Mouse (Mus musculus): ENCODE results near the gene Arap1. TPM values are rescaled to one million over a fixed set of nuclear protein-coding genes. Genes with fewer than 3 reads are reported as not detected.
A peak's percentile ranks its signal among the peaks of the same experiment; 100 is the strongest.

Arap1 gene
- polyA plus RNA-seq, 1 experiment from 2014 or later, result 11.6 TPM

DNA sequence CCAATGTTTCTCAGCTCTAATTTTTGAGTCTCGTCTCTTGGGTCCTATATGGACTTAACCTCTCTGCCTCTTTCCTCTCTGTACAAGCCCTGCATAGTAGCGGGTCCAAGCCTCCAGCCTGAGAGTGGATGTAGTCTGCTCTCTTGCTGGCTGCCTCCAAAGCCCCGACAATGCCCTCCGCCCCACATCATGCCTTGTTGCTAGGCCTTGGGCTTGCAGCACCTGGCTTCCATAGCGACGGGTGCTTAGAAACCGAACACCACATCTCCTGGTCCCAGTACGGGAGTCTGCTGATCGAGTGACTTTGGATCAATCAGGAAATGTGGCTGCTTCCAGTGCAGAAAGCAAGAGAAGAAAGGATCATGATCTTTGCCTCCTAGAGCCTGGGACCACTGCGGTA is 95.2 kb downstream of the Arap1 start:
- peaks cover 30% of the 10 kb centered on the region for H3K4me1 ChIP-seq (replicated peaks)
- no peak overlapping the region for H3K4me3 ChIP-seq
- 62% methylated on average over 10 of the region's 10 CpGs for WGBS
- no peak for ATAC-seq (ENCODE audit: low FRiP score)
- no peak overlapping the region for H3K4me2 ChIP-seq
- H3K36me3 ChIP-seq, result no peaks in the 10 kb centered on the region
- H3K9me3 ChIP-seq, result no peaks in the 10 kb centered on the region
- H3K27me3 ChIP-seq, result 0 out of 2 replicates have a peak, but pooled peaks cover 9% of the 10 kb centered on the region
- no peak overlapping the region for H3K9ac ChIP-seq
- peak overlapping the region; percentile 69 for H3K27ac ChIP-seq

DNA sequence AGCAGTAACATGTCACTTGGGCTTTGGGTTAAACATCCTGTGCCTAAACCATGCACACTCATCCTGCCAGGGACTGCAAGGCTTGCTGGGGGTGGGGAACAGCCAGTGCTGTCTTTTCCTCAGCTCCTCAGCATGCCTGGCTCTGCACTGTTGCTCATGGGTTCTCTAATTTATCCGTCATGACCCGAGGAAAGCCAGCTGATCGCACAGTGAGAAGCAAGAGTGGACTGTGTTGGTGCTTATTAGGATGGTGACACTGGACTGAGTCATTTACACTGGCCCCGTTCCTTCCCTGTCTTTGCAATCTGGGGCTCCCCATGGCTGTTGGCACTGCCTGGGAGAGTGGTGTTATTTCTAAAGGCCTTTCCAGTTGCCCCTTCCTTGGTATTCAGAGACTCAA is 96.3 kb downstream of the Arap1 start:
- H3K27ac ChIP-seq, result no peak overlapping the region

DNA sequence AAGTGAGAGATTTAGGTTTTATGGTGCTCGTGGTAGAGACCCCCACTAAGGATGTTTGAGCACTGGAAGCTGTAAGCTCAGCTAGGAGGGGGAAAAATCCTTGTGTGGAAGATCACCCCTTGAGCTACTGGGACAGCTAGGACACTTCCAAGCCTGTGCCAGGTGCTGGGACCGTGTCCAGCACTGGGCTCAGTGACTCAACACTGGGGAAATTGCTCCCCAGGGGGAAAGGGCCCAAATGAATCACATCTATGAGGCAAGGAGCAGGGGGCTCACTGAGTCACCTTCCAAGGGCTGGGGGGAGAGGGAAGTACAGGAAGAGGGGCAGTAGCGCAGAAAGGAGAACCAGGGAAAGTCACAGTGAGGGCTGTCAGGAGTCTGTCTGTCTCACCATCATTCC is 102.0 kb downstream of the Arap1 start:
- Histone ChIP-seq H3K9me3 (no peaks in the 10 kb centered on the region), H3K9ac (no peak overlapping the region), H3K27me3 (peaks cover 35% of the 10 kb centered on the region), H3K4me2 (no peak overlapping the region), H3K4me3 (no peak overlapping the region), H3K27ac (no peak overlapping the region), H3K4me1 (replicated peaks) (peaks cover 15% of the 10 kb centered on the region), H3K36me3 (no peaks in the 10 kb centered on the region)
- ATAC-seq (ENCODE audit: low FRiP score), result no peak
- 53% methylated on average over 3 of the region's 3 CpGs for WGBS

More for the DNA sequence above, 96.3 kb downstream of the Arap1 start:
- H3K9ac ChIP-seq, result no peak overlapping the region
- peaks cover 30% of the 10 kb centered on the region for H3K4me1 ChIP-seq (replicated peaks)
- no peaks in the 10 kb centered on the region for H3K36me3 ChIP-seq
- no peaks in the 10 kb centered on the region for H3K9me3 ChIP-seq
- no peak overlapping the region for H3K4me2 ChIP-seq
- H3K27me3 ChIP-seq, result 0 out of 2 replicates have a peak, but pooled peaks cover 9% of the 10 kb centered on the region
- no peak for ATAC-seq (ENCODE audit: low FRiP score)
- H3K4me3 ChIP-seq, result no peak overlapping the region
- 75% methylated on average over 4 of the region's 4 CpGs for WGBS

DNA sequence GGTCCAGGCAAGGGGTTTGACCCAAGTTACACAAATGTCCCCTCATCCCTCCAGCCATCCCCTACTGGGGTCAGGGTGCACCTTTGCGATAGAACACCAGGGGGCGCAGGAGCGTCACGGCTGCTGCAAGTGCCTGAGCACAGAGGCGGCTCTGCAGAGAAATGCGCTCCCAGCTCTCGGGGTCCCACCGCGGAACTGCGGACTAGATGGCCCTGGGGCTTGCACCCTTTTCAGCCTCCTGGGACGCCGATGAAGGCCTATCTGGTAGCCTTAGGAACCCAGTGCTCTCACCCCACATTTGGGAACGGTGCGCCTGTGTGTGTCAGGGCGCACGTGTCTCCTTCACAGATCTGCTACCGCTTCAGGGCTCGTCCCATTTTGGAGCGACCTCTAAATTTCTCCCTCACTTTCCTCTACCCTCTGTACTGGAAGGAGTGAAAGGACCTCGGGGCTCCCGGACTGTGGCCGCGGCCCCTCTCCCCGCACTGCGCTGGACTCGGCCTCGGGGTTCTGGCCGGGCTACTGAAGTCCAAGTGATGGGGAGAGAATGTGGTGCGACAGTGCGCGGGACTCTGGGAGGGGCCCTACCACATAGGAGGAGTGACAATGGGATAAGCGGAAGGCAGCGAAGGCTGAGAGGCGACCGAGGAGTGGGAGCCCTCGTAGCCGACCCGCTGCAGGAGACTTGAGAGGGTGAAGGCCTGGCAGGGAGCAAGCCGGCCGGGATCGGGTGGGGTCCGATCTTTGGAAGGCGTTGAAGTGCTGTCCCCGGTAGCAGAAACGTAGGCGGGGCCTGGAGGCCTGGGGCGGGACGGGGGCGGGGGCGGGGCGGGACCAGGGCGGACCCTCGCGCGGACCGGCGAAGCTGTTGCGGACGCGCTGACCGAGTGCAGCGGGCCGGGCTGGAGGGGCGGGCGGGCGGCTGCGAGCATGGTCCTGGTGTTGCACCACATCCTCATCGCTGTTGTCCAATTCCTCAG is 102.8 kb downstream of the Arap1 start:
- Histone ChIP-seq H3K4me1 (replicated peaks) (peaks cover 24% of the 10 kb centered on the region), H3K4me3 (peak overlapping the region; percentile 55), H3K36me3 (no peaks in the 10 kb centered on the region), H3K4me2 (peak overlapping the region; percentile 99), H3K27me3 (peaks cover 41% of the 10 kb centered on the region), H3K9ac (peak overlapping the region; percentile 75), H3K27ac (no peak overlapping the region), H3K9me3 (no peaks in the 10 kb centered on the region)
- WGBS, result under 1% methylated on average over 45 of the region's 68 CpGs
- ATAC-seq (ENCODE audit: low FRiP score), result peak; percentile 76

DNA sequence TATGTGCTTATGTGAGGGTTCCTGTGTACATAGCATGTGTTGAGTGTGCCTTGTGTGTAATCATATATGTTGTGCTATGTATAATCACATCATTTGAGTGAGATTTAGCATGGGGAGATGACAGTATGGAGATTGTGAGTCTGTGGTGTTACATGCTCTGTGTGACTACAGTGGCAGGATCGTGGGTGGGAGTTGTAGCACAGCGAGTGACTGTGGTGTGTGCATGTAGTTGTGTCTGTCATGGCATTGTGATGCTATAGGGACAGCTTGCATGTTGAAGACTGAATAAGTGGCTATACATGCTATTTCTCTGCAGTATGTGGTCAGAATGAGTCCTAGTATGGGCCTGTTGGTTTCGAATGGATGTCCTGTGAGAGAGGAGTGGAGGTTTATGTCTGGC is 104.8 kb downstream of the Arap1 start:
- H3K4me3 ChIP-seq, result no peak overlapping the region; the same call in 1 of the 2 replicates
- WGBS, result 87% methylated on average over 3 of the region's 3 CpGs
- H3K36me3 ChIP-seq, result no peaks in the 10 kb centered on the region
- peak overlapping the region; percentile 99 for H3K4me2 ChIP-seq
- peaks cover 47% of the 10 kb centered on the region for H3K27me3 ChIP-seq
- no peak for ATAC-seq (ENCODE audit: low FRiP score)
- no peaks in the 10 kb centered on the region for H3K9me3 ChIP-seq
- peaks cover 42% of the 10 kb centered on the region for H3K4me1 ChIP-seq (replicated peaks)
- no peak overlapping the region for H3K27ac ChIP-seq
- H3K9ac ChIP-seq, result no peak overlapping the region

DNA sequence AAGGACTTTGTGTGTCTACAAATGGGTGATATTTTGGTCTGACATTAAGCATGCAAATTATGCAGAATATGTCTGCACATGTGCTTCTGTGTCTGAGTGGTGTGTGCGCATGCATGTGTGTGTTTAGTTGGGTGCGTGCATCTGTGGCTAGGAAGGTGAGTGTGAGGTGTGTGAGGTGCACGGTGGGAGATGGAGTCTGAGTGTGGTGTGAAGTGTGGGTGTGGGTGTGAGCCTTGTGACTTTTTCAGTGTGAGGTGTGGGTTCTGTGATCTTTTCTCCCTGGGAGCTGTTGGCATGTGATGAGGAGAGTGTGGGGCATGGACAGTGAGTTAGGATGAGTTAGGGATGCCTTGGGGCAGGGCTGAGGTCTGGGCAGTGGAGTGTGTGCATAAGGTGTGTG is 105.4 kb downstream of the Arap1 start:
- no peak overlapping the region for H3K27ac ChIP-seq
- 0 out of 2 replicates have a peak overlapping the region, but pooled peaks have one; percentile 5 for H3K9ac ChIP-seq
- no peak overlapping the region for H3K4me3 ChIP-seq
- H3K36me3 ChIP-seq, result no peaks in the 10 kb centered on the region
- peak overlapping the region; percentile 10; the same call in 1 of the 2 replicates for H3K4me2 ChIP-seq
- no peaks in the 10 kb centered on the region for H3K9me3 ChIP-seq
- no peak for ATAC-seq (ENCODE audit: low FRiP score)
- H3K27me3 ChIP-seq, result peaks cover 49% of the 10 kb centered on the region
- 93% methylated on average over 3 of the region's 3 CpGs for WGBS
- peaks cover 48% of the 10 kb centered on the region for H3K4me1 ChIP-seq (replicated peaks)

DNA sequence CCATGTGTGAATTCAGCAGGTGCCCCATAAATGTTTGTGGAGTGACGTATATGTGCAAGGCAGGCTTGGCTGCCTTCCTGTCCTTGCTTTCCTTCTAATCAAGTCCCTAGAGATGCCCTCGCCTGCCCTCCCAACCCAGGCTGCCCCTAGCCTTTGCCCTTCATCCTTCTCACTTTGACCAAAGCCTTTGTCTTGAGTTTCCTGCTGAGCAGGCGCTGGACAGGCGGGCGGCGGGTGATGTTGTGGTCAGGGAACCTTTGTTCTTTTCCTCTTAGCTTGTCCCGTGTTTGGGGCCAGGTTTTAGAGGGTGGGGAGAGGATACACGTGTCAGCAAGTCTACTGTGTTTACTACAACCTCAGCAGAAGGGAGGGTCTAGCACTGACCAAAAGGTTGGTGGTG is 105.9 kb downstream of the Arap1 start:
- peak overlapping the region; percentile 10; the same call in 1 of the 2 replicates for H3K4me2 ChIP-seq
- ATAC-seq (ENCODE audit: low FRiP score), result no peak
- no peaks in the 10 kb centered on the region for H3K36me3 ChIP-seq
- WGBS, result 15% methylated on average over 8 of the region's 8 CpGs
- H3K4me1 ChIP-seq (replicated peaks), result peaks cover 50% of the 10 kb centered on the region
- H3K27ac ChIP-seq, result no peak overlapping the region
- H3K9me3 ChIP-seq, result no peaks in the 10 kb centered on the region
- peaks cover 49% of the 10 kb centered on the region for H3K27me3 ChIP-seq
- no peak overlapping the region for H3K4me3 ChIP-seq
- no peak overlapping the region for H3K9ac ChIP-seq

DNA sequence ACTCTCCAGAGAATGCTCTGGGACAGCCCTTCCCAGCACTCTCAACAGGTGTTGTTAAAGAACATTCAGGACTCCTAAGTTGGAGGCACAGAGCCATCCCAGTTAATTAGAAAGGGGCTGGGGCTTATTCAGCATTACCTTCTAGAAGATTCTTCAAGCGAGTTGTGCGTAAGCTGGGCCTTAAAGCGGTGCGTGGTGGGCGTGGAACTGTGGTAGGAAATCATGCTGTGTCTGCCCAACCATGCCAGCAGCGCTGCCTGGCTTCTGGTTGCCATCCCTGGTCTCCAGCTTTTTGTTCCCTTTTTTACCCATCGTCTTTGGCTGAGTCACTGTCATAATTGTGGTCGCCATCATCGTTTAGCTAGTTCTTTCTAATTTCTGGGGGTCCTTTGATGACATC is 106.6 kb downstream of the Arap1 start:
- H3K27ac ChIP-seq, result no peak overlapping the region
- no peak overlapping the region for H3K4me3 ChIP-seq
- no peak overlapping the region for H3K9ac ChIP-seq
- H3K4me1 ChIP-seq (replicated peaks), result peaks cover 56% of the 10 kb centered on the region
- H3K9me3 ChIP-seq, result no peaks in the 10 kb centered on the region
- 88% methylated on average over 9 of the region's 9 CpGs for WGBS
- H3K36me3 ChIP-seq, result no peaks in the 10 kb centered on the region
- H3K27me3 ChIP-seq, result peaks cover 50% of the 10 kb centered on the region
- H3K4me2 ChIP-seq, result no peak overlapping the region
- ATAC-seq (ENCODE audit: low FRiP score), result no peak

DNA sequence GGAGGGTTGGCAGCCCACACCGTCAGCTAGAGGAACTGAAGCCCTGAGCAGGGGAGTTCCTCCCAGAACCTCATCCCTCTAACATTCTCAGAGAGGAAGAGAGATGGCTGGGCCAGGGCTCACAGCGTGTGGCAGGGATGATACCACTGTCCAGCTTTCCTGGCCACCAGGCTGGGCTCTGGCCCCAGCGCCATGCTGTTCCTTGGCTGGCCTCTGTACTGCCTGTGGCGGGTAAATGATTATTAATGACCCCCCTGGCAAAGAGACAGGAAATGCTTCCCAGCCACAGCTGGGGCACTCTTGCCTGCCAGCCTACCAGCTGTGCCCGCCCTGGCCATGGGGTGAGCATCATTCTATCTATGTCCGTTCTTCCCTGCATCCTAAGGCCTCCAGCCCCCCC is 107.3 kb downstream of the Arap1 start:
- Histone ChIP-seq H3K27ac (no peak overlapping the region), H3K9me3 (no peaks in the 10 kb centered on the region), H3K27me3 (peaks cover 48% of the 10 kb centered on the region), H3K4me3 (no peak overlapping the region), H3K4me2 (no peak overlapping the region), H3K4me1 (replicated peaks) (peaks cover 62% of the 10 kb centered on the region), H3K9ac (no peak overlapping the region), H3K36me3 (no peaks in the 10 kb centered on the region)
- WGBS, result 68% methylated on average over 6 of the region's 6 CpGs
- no peak for ATAC-seq (ENCODE audit: low FRiP score)

DNA sequence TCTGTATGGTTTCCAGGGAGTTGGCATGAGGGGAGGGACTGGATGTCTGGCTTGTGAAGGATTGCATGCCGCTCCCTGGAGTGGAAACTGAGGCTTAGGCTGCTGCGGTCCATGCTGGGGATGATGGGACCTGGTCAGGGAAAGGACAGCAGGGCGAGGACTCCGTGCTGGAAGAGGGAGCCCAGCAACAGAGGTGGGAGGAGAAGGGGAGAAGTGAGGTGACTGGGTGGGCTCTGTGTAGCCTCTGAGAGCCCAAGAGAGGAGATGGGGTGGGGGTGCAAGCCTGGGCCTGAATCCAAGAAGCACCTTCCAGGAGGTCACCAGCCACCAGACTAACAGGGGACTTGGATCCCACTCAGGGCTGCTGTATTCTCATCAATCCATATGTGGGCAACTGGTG is 108.5 kb downstream of the Arap1 start:
- Histone ChIP-seq H3K9me3 (no peaks in the 10 kb centered on the region), H3K4me2 (no peak overlapping the region), H3K27me3 (peaks cover 46% of the 10 kb centered on the region), H3K9ac (no peak overlapping the region), H3K4me3 (no peak overlapping the region), H3K4me1 (replicated peaks) (peaks cover 66% of the 10 kb centered on the region), H3K36me3 (no peaks in the 10 kb centered on the region), H3K27ac (no peak overlapping the region)
- no peak for ATAC-seq (ENCODE audit: low FRiP score)
- 67% methylated on average over 4 of the region's 4 CpGs for WGBS

DNA sequence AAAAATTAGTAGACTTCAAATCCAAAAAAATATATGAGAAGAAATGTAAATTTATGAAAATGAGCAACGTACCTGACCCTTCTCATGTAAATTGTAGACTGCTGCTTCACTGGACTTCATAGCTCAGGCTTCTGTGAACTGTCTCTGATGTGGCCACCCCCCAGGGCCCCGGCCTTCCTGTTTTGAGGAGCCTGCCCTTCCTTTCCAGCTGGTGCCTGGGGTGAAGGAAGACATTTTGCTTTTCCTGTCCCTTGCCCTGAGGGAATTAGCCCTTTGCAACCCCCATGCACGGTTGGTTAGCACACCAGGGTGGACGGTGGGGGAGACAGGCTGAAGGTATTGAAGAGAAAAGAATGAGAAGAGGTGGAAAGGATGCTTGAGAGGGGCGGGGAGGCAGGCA is 108.9 kb downstream of the Arap1 start:
- H3K9ac ChIP-seq, result no peak overlapping the region
- no peaks in the 10 kb centered on the region for H3K9me3 ChIP-seq
- no peak overlapping the region for H3K4me3 ChIP-seq
- peaks cover 41% of the 10 kb centered on the region for H3K27me3 ChIP-seq
- no peak for ATAC-seq (ENCODE audit: low FRiP score)
- H3K36me3 ChIP-seq, result no peaks in the 10 kb centered on the region
- H3K27ac ChIP-seq, result no peak overlapping the region; the same call in 1 of the 2 replicates
- peaks cover 64% of the 10 kb centered on the region for H3K4me1 ChIP-seq (replicated peaks)
- no peak overlapping the region for H3K4me2 ChIP-seq
- WGBS, result 39% methylated on average over 5 of the region's 5 CpGs

DNA sequence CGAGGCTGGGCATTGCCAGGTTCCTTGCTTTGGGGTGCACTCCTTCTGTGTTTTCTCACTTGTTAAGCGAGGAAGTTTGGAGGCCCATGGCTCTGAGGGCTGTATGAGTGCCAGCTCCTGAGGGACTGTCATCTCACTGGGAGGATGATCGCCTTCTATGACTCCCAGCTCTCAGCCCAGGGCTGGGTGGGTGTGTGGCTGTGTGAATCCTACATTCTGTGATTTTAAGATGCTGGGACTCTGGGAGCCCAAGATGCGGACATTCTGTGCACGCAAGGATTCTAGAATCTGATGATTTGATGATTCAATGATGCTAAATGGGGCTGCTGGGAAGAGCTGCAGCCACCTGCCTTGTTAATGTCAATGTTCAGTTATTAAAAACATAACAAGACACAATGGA is 109.4 kb downstream of the Arap1 start:
- no peaks in the 10 kb centered on the region for H3K36me3 ChIP-seq
- H3K9ac ChIP-seq, result no peak overlapping the region
- H3K4me1 ChIP-seq (replicated peaks), result peaks cover 68% of the 10 kb centered on the region
- WGBS, result 76% methylated on average over 5 of the region's 5 CpGs
- no peak for ATAC-seq (ENCODE audit: low FRiP score)
- H3K27me3 ChIP-seq, result peaks cover 36% of the 10 kb centered on the region
- no peaks in the 10 kb centered on the region for H3K9me3 ChIP-seq
- H3K4me2 ChIP-seq, result no peak overlapping the region
- no peak overlapping the region for H3K4me3 ChIP-seq
- no peak overlapping the region; the same call in none of the 2 replicates for H3K27ac ChIP-seq

DNA sequence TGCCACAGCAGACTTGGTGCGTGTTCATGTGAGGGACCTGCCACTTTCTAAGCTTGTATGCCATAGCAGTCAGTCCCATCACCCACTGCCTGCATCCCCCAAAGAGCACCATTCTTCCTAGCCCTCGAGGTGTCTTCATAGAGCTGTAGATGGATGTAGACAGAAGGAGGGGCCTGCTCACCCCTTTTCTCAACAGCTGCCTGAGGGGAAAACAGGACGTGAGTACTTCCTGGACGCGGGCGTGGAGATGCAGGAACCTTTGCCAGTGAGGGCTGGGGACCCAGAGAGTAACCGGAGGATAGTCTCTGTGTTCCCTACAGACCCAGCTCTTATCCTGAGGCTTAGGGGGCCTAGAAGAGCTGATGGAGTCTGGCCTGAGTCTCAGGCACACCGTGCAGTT is 109.9 kb downstream of the Arap1 start:
- Histone ChIP-seq H3K4me2 (no peak overlapping the region), H3K9me3 (no peaks in the 10 kb centered on the region), H3K27me3 (peaks cover 31% of the 10 kb centered on the region), H3K4me3 (no peak overlapping the region), H3K36me3 (no peaks in the 10 kb centered on the region), H3K9ac (no peak overlapping the region), H3K27ac (no peak overlapping the region; the same call in 1 of the 2 replicates), H3K4me1 (replicated peaks) (peaks cover 73% of the 10 kb centered on the region)
- WGBS, result 75% methylated on average over 8 of the region's 8 CpGs
- ATAC-seq (ENCODE audit: low FRiP score), result no peak

Measured in hindbrain, embryonic 13.5 days (tissue).